Mouse (Mus musculus) liver, adult 2 months (tissue): ENCODE measurements around the gene Rph3al.

ENCODE experiments used
- CTCF ChIP-seq: fragments of 200-500 bp; IDR thresholded peaks from 2 replicates; pipeline ENCODE4 v1.5.1; 2011; ENCODE audit warnings: low read depth, low read length, control low read depth
- POLR2A ChIP-seq: fragments of 200-500 bp; IDR thresholded peaks from 2 replicates; pipeline ENCODE4 v1.6.1; 2011; ENCODE audit warnings: low read length, control low read depth; ENCODE audit not compliant: insufficient read depth; ENCODE audit errors: extremely low read depth

GRCm38 (mm10) chr11:75887349-75887748, 50.9 kb downstream of the Rph3al start:
- TF ChIP-seq CTCF = no peak
- TF ChIP-seq POLR2A = no peak
